Mouse (Mus musculus) heart, postnatal 10 days (tissue): ENCODE measurements around the gene Efemp2. TPM values are rescaled to one million over a fixed set of nuclear protein-coding genes. Genes with fewer than 3 reads are reported as not detected.

Experiments used
- DNase-seq, 2 experiments: peaks; one replicate each; pipeline ENCODE4 v3.0.0; 2021
- intact Hi-C: fragments of 180-260 bp; cut with DNase I; formaldehyde crosslinking; loops from one replicate; pipeline ENCODE4 v1.15.1; 2025
- total RNA-seq, 2 experiments: library from RNA; stranded (reverse); gene quantifications; 2 replicates each; pipeline ENCODE4 v1.2.3; 2021

The Efemp2 gene
- 10 to 100 TPM; 28.6 to 32.7 TPM for total RNA-seq

DNA sequence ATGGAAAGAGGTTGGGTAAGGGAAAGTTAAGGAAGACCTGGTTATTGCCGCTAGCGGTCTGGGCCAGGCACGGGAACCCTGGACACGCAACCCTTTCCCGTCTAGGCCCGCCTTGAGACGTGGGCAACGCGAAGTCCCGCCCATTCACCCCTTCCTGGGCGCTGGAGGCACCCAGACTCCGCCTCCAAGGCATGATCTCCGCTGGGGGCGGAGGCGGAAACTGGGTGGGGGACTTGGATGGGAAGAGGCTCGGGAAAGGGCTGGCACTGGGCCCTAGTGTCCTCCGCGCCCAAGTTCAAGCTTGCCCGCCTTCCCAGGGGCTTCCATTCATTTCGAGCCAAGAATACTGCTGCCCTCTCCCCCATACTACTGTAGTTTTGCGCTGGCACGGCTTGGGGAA lies at the start of gene Efemp2:
TSS of gene Efemp2 (plus strand) at position 235 of the 400 bp plus-strand sequence.
- intact Hi-C loops: no loop called here
- peak; percentile 82 to 88 for DNase-seq

DNA sequence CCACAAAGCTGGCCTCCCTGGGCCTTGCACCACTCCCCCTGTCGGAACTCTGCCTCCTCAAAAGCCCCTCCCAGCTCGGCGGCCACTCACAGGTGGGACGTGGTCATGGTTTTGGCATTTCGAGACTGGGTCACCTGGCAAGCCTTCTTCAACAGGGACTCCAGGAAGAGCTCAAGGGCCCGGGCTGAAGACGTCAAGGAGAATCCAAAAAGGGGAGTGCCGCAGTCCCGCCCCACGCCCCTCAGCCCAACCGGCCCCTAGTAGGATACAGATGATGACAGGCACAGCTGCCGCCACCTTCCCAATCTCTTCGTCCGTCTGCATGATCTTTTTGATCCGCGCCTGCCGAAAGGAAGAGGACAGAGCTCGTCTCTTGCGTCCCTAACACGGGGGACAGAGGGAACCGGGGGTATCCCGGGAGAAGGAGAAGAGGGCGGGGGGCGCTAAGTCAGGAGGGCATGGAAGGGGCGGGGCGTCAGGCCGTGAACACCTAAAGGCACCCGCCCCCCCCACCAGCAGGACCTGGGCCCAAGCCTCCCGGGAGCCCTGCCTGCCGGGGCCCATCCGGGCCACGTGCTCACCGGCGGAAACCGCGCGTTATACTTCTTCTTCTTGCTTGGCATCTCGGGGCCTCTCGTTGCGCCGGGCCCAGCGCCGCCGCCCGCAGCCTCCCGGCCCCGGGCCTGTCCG lies 49.5 kb upstream of the Efemp2 start:
- intact Hi-C loops: no loop called here
- peak; percentile 78 to 80 for DNase-seq

DNA sequence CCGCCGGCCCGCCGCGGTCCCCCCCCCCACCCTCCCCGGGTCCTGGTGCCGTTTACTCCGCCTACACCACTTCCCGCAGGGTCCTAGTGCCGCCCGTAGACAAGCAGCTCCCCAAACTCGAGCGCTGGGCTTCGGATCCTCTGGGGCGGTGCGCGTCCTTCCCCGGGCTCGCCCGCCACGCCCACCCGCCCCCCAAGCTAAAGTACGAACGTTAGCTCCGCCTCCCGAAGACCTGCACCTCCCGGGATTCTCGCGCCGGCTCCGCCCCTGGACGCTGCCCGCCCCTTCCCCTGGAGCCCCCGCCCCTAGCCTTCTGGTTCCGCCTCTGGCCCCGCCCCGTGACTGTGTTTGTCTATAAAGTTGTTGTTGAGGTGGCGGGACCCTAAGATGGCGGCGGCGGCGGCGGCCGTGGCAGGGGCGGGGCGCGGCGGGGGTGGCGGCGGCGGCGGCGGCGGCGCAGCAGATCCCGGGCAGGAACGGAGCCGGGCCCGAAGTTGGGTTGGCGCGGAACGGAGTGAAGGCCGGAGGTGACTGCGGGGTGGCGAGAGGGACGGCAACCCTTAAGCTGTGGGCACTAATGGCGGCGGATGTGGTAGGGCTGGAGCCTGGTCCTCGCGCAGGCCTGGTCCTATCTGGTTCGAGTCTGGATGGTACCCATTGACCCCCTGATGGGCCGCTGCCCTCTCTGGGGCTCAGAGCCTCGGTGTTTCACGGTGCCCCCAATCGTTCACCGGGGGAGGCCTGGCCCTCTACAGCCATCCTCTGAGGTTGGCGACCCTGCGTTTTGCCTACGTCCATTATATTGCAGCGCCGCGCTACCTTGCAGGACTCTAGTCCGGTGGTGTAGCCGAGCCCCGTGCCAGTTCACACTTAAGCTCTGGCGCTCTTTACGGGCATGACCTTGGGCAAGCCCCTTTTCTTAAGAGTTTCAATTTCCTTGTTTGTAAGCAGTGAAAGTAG lies 48.7 kb upstream of the Efemp2 start, which contains the start of the genes Drap1 and AI837181:
TSS of gene Drap1 (minus strand) at position 198 of the 960 bp plus-strand sequence.
TSS of gene AI837181 (plus strand) at position 363 of the 960 bp plus-strand sequence.
- intact Hi-C loops: no loop called here
- DNase-seq: peak; percentile 95 to 96

DNA sequence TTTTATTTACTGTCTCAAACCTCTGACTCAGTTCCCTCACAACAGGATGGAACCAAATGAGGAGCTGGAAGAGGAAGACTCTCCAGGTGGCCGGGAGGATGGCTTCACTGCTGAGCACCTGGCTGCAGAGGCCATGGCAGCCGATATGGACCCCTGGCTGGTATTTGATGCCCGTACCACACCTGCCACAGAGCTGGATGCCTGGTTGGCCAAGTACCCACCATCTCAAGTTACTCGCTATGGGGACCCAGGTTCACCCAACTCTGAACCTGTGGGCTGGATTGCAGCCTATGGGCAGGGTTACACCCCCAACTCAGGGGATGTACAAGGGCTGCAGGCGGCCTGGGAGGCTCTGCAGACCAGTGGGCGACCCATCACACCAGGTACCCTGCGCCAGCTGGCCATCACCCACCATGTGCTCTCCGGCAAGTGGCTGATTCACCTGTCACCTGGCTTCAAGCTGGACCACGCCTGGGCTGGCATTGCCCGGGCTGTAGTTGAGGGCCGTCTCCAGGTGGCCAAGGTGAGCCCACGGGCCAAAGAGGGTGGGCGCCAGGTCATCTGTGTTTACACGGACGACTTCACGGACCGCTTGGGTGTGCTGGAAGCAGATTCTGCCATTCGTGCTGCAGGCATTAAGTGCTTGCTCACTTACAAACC lies 47.7 kb upstream of the Efemp2 start:
- intact Hi-C loops: no loop called here
- no peak for DNase-seq

DNA sequence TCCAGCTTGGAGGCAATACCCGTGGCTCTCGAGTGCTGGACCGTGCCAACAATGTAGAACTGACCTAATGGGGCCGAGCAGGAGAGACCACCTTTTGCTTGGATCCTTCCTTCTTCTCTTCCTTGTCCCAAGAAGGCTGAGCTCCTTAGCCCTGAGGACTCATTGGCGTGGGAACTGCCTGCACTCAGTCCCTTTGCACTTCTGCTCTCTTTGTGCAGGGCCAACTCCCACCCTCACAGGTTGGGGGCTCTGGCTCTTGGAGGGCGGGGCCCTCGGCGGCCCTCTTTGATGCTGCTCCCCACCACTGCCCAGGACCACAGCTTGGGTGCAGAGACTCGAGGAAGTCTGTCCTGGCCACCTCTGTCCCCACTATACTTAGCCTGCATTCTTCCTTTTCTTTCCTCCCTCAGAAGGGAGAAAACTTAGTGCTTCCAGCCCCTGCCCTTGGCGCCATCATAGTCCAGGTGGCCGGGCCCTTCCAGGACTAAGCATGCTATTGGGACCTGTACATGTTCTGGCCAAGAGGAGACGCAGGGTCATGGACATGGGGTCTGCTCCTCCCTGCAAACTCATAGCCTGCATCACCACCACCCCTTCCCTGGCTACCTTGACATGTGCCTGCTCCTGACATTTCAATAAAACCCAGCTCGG lies 47.0 kb upstream of the Efemp2 start:
- intact Hi-C loops: no loop called here

DNA sequence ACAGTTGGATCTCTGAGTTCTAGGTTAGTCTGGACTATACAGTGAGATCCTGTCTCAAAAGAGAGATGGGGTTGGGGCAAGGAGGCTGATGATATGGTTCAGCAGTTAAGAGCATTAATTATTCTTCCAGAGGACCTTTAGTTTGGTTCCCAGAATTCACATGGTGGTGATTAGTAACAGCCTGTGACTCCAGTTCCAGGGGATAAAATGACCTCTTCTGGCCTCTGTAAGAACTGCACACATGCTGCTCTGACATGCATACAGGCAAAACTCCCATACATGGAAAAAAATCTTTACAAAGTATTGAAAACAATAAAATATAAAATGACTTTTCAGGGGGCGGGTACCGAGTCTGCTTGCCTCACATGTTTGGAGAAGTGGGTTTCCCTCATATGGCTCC lies 45.7 kb upstream of the Efemp2 start:
- intact Hi-C loops: loop anchor here (2.0 kb wide), 2 partner anchors 21 to 61 kb away; partner anchors contain the start of genes Banf1 and Eif1ad
- peak; percentile 57 to 73 for DNase-seq

More for the DNA sequence above, 47.0 kb upstream of the Efemp2 start:
- no peak for DNase-seq

DNA sequence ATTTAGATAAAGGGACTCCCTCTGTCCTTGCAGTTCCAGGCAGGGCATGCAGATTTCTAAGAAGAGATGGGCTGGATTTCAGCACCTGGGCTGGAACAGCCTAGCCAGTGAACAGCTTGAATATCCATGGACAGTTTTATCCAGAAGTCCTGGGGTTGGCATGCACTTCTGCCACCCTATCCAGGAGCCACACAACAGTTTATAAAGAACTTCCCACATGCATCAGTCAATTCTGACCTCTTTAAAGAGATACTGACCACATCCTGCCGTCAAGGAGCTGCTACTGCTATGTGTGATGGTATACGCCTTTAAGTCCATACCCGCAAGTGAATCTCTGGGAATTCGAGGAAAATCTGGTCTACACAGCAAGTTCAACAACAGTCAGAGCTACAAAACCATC lies 44.5 kb upstream of the Efemp2 start:
- DNase-seq: no peak
- intact Hi-C loops: loop anchor here (2.0 kb wide), 2 partner anchors 22 to 62 kb away; partner anchors contain the start of genes Banf1 and Eif1ad

DNA sequence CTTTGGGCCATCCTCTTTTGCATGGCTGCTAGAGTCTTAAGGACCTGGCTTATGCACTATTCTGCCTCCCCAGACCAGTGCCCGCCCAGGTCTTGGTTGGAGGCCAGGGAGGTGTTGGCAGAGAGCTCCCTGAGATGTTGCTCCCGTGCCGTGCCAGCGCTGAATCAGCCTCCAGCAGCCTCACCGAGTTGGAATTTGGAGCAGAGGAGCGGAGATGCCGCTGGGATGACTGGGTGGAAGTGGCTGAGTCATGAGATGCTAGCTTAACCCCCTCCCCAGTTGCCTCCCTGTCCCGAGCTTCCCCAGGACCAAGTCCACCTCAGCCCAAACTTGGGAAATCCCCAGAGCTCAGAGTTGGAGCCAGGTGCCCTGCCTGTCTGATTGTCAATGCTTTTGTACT lies 43.9 kb upstream of the Efemp2 start:
- DNase-seq: peak; percentile 67 to 68
- intact Hi-C loops: loop anchor here (2.0 to 5.0 kb wide), 3 partner anchors 23 to 137 kb away; partner anchors contain the start of genes Ap5b1, Banf1 and Eif1ad

DNA sequence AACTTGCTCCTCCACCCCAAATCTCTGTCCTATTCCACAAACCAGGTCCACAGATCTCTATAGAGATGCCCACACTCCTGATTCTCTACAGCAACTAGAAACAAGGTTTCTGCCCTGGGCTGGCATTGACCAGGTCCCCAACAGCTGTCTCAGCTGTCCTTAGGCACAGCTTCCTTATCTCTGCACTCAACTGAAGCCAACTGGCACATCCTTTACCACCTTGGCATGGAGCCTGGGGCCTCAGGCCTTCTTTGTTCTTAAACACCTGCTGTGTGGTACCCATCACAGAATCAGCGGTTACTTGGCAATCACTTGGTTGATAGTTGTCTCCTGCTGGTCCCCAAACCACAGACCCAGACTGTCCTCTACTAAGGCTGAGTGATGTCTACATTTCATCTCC lies 43.3 kb upstream of the Efemp2 start:
- intact Hi-C loops: loop anchor here (5.0 kb wide), 1 partner anchor 137 kb away; the partner anchor contains the start of gene Ap5b1

DNA sequence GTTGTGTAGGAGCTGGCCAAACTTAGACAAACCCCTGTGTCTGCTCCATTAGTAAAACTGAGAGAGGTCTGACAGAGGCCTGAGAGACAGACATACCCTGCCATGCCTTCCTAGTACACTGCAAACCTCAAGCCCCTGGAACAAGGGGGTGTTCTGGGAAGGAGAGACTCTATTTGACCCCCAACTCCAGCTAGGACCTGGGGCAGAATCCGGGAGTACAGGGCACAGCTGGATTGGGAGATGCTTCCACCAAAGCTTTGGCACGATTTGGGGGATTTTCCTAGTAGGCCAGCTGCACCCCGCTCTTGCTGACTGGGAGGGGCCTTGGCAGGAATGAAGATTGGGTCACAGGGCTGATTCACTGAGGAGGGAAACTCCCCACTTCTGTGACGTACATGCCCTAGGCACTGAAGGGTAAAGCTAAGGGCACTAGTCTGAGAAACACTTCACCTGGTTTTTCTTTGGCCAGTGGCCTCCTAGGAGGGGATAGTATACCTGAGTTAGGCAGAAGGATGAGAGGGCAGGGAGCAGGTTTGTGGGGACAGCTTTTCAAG lies 41.8 kb upstream of the Efemp2 start:
- no peak for DNase-seq
- intact Hi-C loops: loop anchor here (2.0 to 5.0 kb wide), 2 partner anchors 55 to 135 kb away; partner anchors contain the start of gene Ap5b1

More for the DNA sequence above, 43.3 kb upstream of the Efemp2 start:
- DNase-seq: no peak

DNA sequence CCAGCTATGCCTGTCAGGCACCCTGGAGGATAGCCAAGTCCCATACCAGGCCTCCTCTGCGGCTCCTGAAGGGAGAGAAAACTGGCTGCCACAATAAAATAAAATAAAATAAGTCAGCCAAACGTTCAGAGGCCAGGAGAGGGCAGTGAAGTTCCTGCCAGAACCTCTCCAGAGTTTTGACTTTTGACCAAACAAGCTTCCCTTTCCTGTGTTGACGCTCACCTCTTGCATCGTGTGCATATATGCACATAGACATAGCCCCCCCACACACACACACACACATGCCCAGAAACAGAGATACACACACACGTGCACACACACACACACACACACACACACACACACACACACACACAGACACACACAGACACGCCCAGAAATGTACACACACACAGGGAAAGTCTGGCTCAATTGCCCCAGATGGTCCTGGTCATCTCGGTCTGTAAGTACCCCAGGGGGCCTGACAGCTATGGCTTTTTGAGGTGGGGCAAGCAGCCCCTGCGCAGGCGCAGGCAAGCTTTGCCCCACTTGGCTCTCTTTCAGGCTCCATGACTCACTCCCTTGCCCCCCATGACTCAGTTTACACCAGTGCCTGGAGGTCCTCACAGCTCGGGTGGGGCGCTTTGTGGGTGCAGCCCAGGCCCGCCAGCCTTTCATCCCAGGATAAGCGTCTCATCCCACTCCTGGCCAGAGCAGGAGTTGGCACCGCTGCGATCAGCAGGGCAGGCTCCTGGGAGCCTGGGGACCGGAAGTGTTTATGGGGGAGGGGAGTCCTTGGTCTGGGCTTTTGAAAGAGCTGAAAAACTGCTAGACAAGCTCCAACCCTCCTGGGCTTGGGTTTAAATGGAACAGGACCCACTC lies 40.5 kb upstream of the Efemp2 start:
- peak; percentile 66 to 77 for DNase-seq
- intact Hi-C loops: loop anchor here (2.0 to 5.0 kb wide), 2 partner anchors 54 to 134 kb away; partner anchors contain the start of gene Ap5b1

DNA sequence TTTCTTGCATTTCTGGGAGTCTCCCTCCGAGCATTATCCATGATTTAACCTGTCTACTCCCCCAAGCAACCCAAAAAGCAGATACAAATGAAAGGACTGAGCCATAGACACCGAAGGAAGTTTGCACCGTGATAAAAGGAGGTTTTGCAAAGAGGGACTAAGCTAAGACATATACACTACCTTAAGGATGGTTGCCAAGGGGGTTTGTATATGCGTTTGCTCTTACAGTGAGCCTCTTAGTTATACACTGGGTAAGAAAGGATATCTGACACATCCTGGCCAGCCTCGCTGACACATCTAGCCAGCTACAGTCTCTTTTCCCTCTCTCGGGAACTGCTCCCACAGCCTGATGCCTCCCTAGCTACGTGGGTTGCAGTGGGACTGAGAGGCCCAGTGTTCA lies 39.8 kb upstream of the Efemp2 start:
- no peak for DNase-seq
- intact Hi-C loops: loop anchor here (1.0 to 5.0 kb wide), 3 partner anchors 22 to 133 kb away; partner anchors contain the start of gene Ap5b1

DNA sequence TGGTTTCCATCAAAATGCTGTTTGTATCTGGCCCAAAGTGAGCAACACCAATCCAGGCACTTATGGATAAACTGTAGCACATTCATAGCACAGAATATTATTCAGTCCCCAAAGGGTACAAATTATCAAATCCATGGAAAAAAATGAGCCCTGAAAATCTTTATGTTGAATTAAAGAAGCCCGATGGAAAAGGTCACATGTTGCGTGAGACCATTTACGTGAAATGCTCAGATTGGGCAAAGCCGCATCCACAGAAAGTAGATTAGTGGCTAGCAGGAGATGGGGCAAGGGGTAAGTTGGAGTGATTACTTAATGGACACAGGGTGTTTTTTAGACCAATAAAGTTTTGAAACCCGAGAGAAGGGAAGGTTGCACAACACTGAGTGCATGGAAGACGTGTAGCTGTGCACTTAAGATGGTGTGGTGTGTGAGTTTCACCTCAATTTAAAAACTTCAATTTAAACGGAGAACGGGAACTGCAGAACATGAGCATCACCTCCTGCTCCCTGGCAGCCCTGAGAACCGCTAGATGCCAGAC lies 29.3 kb upstream of the Efemp2 start:
- no peak for DNase-seq
- intact Hi-C loops: no loop called here

DNA sequence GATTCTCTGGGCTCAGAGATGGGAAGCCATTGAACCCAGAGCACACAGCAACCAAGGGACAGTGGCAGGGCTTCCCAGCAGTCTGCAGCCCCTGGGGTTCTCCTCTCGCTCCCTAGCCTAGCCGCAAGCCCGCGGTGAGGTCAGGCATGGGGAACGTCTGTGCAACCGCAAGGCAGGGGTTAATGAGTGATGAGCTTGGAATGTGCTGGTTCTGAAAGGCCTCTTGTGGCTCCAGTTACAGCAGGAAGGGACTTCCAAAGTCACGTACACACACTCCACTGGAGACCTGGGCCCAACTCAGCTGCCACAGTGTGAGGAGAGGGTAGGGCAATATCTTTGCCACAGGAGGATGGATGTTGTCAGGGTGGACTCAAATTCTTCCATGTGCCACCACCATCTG lies 28.8 kb upstream of the Efemp2 start:
- DNase-seq: no peak
- intact Hi-C loops: no loop called here

DNA sequence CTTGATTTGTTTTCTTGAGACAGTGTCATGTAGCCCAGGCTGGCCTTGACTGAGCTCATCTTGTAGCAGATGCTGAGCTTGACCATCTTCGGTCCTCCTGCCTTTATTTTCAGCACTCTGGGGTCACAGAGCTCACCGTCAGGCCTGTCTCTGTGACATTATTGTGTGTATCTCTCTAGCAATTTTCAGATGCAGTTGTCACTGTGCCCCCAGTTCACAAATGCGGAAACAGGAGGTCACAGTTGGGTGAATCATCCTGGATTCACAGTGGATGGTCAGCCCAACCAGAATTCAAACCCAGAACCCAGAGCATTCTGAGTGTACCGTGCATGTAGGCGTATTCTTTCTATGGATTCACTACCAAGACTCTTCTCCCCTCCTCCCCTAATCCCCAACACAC lies 28.0 kb upstream of the Efemp2 start:
- intact Hi-C loops: no loop called here
- no peak for DNase-seq

DNA sequence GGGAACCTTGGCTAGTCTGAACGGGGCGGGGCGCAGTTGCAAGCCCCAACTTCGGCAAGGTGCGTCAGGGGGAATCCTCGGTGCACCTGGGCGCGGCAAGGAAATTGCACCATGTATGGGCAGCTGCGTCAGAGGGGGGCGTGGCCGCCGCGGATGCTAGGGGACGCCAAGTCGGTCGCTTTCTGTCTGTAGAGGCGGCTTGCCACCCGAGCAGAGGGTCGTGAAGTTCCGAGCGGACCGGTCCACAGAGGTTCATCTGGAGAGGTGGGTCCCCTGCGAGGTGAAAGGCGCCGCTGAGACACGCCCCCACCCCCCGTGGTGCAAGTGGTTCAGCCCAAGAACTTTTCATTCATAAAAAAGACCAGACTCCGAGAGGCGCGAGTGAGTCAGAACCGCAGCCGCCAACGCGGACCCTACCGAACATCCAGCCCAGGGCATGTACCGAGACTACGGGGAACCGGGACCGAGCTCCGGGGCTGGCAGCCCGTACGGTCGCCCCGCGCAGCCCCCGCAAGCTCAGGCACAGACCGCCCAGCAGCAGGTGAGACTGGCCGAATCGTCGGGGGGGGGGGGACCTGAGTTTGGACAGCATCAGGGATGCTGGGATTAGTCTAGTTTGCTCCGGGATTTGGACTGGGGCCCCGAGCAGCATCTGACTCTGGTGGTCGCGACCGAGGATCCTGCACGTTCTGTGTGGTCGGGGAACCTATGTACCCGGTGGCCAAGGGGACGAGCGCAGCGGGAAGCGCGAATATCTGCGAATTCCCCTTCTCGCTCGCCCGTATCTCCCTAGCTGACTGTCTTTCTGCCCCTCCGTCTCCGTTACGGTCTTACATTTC lies 26.0 kb upstream of the Efemp2 start, which contains the start of gene Fosl1:
TSS of gene Fosl1 (plus strand) at position 33 of the 839 bp plus-strand sequence.
- peak; percentile 67 to 80 for DNase-seq
- intact Hi-C loops: no loop called here
